Mouse (Mus musculus): ENCODE measurements around the gene Krt73. TPM values are rescaled to one million over a fixed set of nuclear protein-coding genes. Genes with fewer than 3 reads are reported as not detected.
A peak's percentile ranks its signal among the peaks of the same experiment; 100 is the strongest.

Gene Krt73
- polyA plus RNA-seq (2015; fragmentation: Nextera tagmentation; extraction: Ambion mirVana) = not detected in 2 replicates

GRCm38 (mm10) chr15:101802296-101802835 lies at the start of gene Krt73:
Gene Krt73, minus strand, starts transcription at chr15:101802346.
- H3K36me3 ChIP-seq (ENCODE audit: insufficient read depth, low read length) = no peaks in the 10 kb centered on the region
- no peak within 1 kb of the TSS for H3K4me2 ChIP-seq (ENCODE audit: low read length)
- TF ChIP-seq CTCF (IDR thresholded peaks at IDR 0.05; ENCODE audit: low read depth) = no peak
- no peak within 1 kb of the TSS for H3K27ac ChIP-seq
- H3K4me3 ChIP-seq (replicated peaks; ENCODE audit: low read depth, low read length) = no peak within 1 kb of the TSS
- DNase-seq (ENCODE audit: low spot score) (no peak), ATAC-seq (replicated peaks; ENCODE audit: low FRiP score, low read depth) (no peak)
- no peak within 1 kb of the TSS for H3K9ac ChIP-seq (ENCODE audit: low read depth, low read length)
- H3K4me1 ChIP-seq (replicated peaks; ENCODE audit: insufficient read depth, low read length) = no peaks in the 10 kb centered on the region
- no peaks in the 10 kb centered on the region for H3K27me3 ChIP-seq (ENCODE audit: insufficient read depth, low read length)
- WGBS = 82% methylated on average over 6 of the region's 6 CpGs
- no peaks in the 10 kb centered on the region for H3K9me3 ChIP-seq (replicated peaks; ENCODE audit: low read length)

GRCm38 (mm10) chr15:101850694-101851093 lies 48.5 kb upstream of the Krt73 start, which contains the start of gene Krt1:
Gene Krt1, minus strand, starts transcription at chr15:101850794.
- DNase-seq (ENCODE audit: low spot score) (no peak), ATAC-seq (replicated peaks; ENCODE audit: low FRiP score, low read depth) (no peak)
- H3K27me3 ChIP-seq (ENCODE audit: insufficient read depth, low read length) = no peaks in the 10 kb centered on the region; the same call in 1 of the 2 replicates
- H3K27ac ChIP-seq = no peak within 1 kb of the TSS
- H3K9ac ChIP-seq (ENCODE audit: low read depth, low read length) = no peak within 1 kb of the TSS
- no peak within 1 kb of the TSS for H3K4me3 ChIP-seq (replicated peaks; ENCODE audit: low read depth, low read length)
- no peaks in the 10 kb centered on the region for H3K4me1 ChIP-seq (replicated peaks; ENCODE audit: insufficient read depth, low read length)
- no peak for TF ChIP-seq CTCF (IDR thresholded peaks at IDR 0.05; ENCODE audit: low read depth)
- no peaks in the 10 kb centered on the region for H3K9me3 ChIP-seq (replicated peaks; ENCODE audit: low read length)
- no peaks in the 10 kb centered on the region for H3K36me3 ChIP-seq (ENCODE audit: insufficient read depth, low read length)
- 73% methylated on average over 6 of the region's 6 CpGs for WGBS
- no peak within 1 kb of the TSS for H3K4me2 ChIP-seq (ENCODE audit: low read length)

GRCm38 (mm10) chr15:101845971-101846403 lies 43.8 kb upstream of the Krt73 start:
- peak; percentile 60 for DNase-seq (ENCODE audit: low spot score)
- peak overlapping the region; percentile 55 for H3K4me3 ChIP-seq (replicated peaks; ENCODE audit: low read depth, low read length)
- no peak for ATAC-seq (replicated peaks; ENCODE audit: low FRiP score, low read depth)

GRCm38 (mm10) chr15:101843192-101843591 lies 41.0 kb upstream of the Krt73 start:
- ATAC-seq (replicated peaks; ENCODE audit: low FRiP score, low read depth) (no peak), DNase-seq (ENCODE audit: low spot score) (no peak)
- H3K4me2 ChIP-seq (ENCODE audit: low read length) = no peak overlapping the region
- no peaks in the 10 kb centered on the region for H3K36me3 ChIP-seq (ENCODE audit: insufficient read depth, low read length)
- H3K27ac ChIP-seq = no peak overlapping the region
- WGBS = 54% methylated on average over 9 of the region's 9 CpGs
- H3K4me3 ChIP-seq (replicated peaks; ENCODE audit: low read depth, low read length) = no peak overlapping the region
- no peaks in the 10 kb centered on the region for H3K9me3 ChIP-seq (replicated peaks; ENCODE audit: low read length)
- H3K9ac ChIP-seq (ENCODE audit: low read depth, low read length) = no peak overlapping the region
- no peaks in the 10 kb centered on the region for H3K4me1 ChIP-seq (replicated peaks; ENCODE audit: insufficient read depth, low read length)
- no peak for TF ChIP-seq CTCF (IDR thresholded peaks at IDR 0.05; ENCODE audit: low read depth)
- H3K27me3 ChIP-seq (ENCODE audit: insufficient read depth, low read length) = no peaks in the 10 kb centered on the region; the same call in 1 of the 2 replicates

More at GRCm38 (mm10) chr15:101845971-101846403, 43.8 kb upstream of the Krt73 start:
- Histone ChIP-seq H3K4me2 (ENCODE audit: low read length) (peak overlapping the region; percentile 91), H3K9me3 (replicated peaks; ENCODE audit: low read length) (no peaks in the 10 kb centered on the region), H3K27ac (no peak overlapping the region), H3K9ac (ENCODE audit: low read depth, low read length) (peak overlapping the region; percentile 58), H3K27me3 (ENCODE audit: insufficient read depth, low read length) (no peaks in the 10 kb centered on the region; the same call in 1 of the 2 replicates), H3K4me1 (replicated peaks; ENCODE audit: insufficient read depth, low read length) (no peaks in the 10 kb centered on the region), H3K36me3 (ENCODE audit: insufficient read depth, low read length) (no peaks in the 10 kb centered on the region)
- no peak for TF ChIP-seq CTCF (IDR thresholded peaks at IDR 0.05; ENCODE audit: low read depth)
- 1% methylated on average over 36 of the region's 37 CpGs for WGBS

GRCm38 (mm10) chr15:101834784-101835328 lies 32.7 kb upstream of the Krt73 start:
- Histone ChIP-seq H3K27me3 (ENCODE audit: insufficient read depth, low read length) (no peaks in the 10 kb centered on the region), H3K36me3 (ENCODE audit: insufficient read depth, low read length) (no peaks in the 10 kb centered on the region), H3K27ac (no peak overlapping the region), H3K9ac (ENCODE audit: low read depth, low read length) (no peak overlapping the region), H3K4me1 (replicated peaks; ENCODE audit: insufficient read depth, low read length) (no peaks in the 10 kb centered on the region), H3K4me3 (replicated peaks; ENCODE audit: low read depth, low read length) (no peak overlapping the region), H3K9me3 (replicated peaks; ENCODE audit: low read length) (no peaks in the 10 kb centered on the region), H3K4me2 (ENCODE audit: low read length) (no peak overlapping the region)
- ATAC-seq (replicated peaks; ENCODE audit: low FRiP score, low read depth) = no peak
- peak; percentile 44; the same call in 1 of the 2 replicates for TF ChIP-seq CTCF (IDR thresholded peaks at IDR 0.05; ENCODE audit: low read depth)
- WGBS = 65% methylated on average over 5 of the region's 5 CpGs
- no peak for DNase-seq (ENCODE audit: low spot score)

- WGBS = 19% methylated on average over 6 of the region's 6 CpGs
Observed at GRCm38 (mm10) chr15:101833131-101833530, 31.0 kb upstream of the Krt73 start.

More at GRCm38 (mm10) chr15:101833131-101833530, 31.0 kb upstream of the Krt73 start:
- no peak overlapping the region for H3K9ac ChIP-seq (ENCODE audit: low read depth, low read length)
- H3K27me3 ChIP-seq (ENCODE audit: insufficient read depth, low read length) = no peaks in the 10 kb centered on the region
- no peak overlapping the region for H3K4me3 ChIP-seq (replicated peaks; ENCODE audit: low read depth, low read length)
- no peaks in the 10 kb centered on the region for H3K4me1 ChIP-seq (replicated peaks; ENCODE audit: insufficient read depth, low read length)
- H3K9me3 ChIP-seq (replicated peaks; ENCODE audit: low read length) = no peaks in the 10 kb centered on the region
- no peak overlapping the region for H3K27ac ChIP-seq
- DNase-seq (ENCODE audit: low spot score) (no peak), ATAC-seq (replicated peaks; ENCODE audit: low FRiP score, low read depth) (no peak)
- no peak for TF ChIP-seq CTCF (IDR thresholded peaks at IDR 0.05; ENCODE audit: low read depth)
- H3K36me3 ChIP-seq (ENCODE audit: insufficient read depth, low read length) = no peaks in the 10 kb centered on the region
- H3K4me2 ChIP-seq (ENCODE audit: low read length) = no peak overlapping the region

Measured in kidney, postnatal 0 days (tissue).